ENCODE assay signal across 25 mouse cellular contexts in genomic region chr5:73353978-73354377, GRCm38 (mm10). TPM values are rescaled to one million over a fixed set of nuclear protein-coding genes. Genes with fewer than 3 reads are reported as not detected.
DNase-seq lines count a peak whose midpoint lies in the region; ATAC-seq lines count a peak whose summit lies in the region.
"Had no signal": no experiment of that assay in that cellular context is flagged by ENCODE, and none has a peak within 500 bp of the region (broad histone marks: within the 10 kb centered on the region; RNA-seq: fewer than 3 reads in every experiment).

No protein-coding gene starts in this region.

- 36% methylated on average over 3 of the region's 3 CpGs for whole genome bisulfite sequencing in liver, embryonic 11.5 days
- 27% methylated on average over 3 of the region's 3 CpGs for WGBS in liver, embryonic 13.5 days (ENCODE audit: insufficient replicate concordance)
- 50% methylated on average over 3 of the region's 3 CpGs for WGBS in neural tube, embryonic 14.5 days
- 68% methylated on average over 3 of the region's 3 CpGs for WGBS in forebrain, embryonic 13.5 days

- no peak overlapping the region for H3K9ac ChIP-seq in liver, embryonic 11.5 days (ENCODE audit: low read depth, low read length)
- no peak overlapping the region for H3K9ac ChIP-seq in liver, embryonic 13.5 days
- H3K9ac ChIP-seq in neural tube, embryonic 14.5 days (replicated peaks; ENCODE audit: low read depth, low read length) = no peak overlapping the region
- H3K9ac ChIP-seq in forebrain, embryonic 13.5 days = no peak overlapping the region
- H3K9ac ChIP-seq: embryonic facial prominence, embryonic 15.5 days; neural tube, embryonic 13.5 days; stomach, embryonic 15.5 days had no signal

- peaks cover 19% of the 10 kb centered on the region for H3K4me1 ChIP-seq in liver, embryonic 11.5 days (replicated peaks; ENCODE audit: control insufficient read depth, insufficient read depth, low read length)
- peaks cover 57% of the 10 kb centered on the region for H3K4me1 ChIP-seq in liver, embryonic 13.5 days (replicated peaks)
- H3K4me1 ChIP-seq in neural tube, embryonic 14.5 days (ENCODE audit: control insufficient read depth, insufficient read depth, low read length) = 0 out of 2 replicates have a peak, but pooled peaks cover 6% of the 10 kb centered on the region
- H3K4me1 ChIP-seq in forebrain, embryonic 13.5 days = peaks cover 7% of the 10 kb centered on the region
- H3K4me1 ChIP-seq: embryonic facial prominence, embryonic 15.5 days; stomach, embryonic 15.5 days had no signal

- H3K9me3 ChIP-seq in liver, embryonic 11.5 days (ENCODE audit: control insufficient read depth, low read length) = no peaks in the 10 kb centered on the region
- no peaks in the 10 kb centered on the region for H3K9me3 ChIP-seq in liver, embryonic 13.5 days (replicated peaks)
- no peaks in the 10 kb centered on the region for H3K9me3 ChIP-seq in neural tube, embryonic 14.5 days (ENCODE audit: control insufficient read depth, low read length)
- H3K9me3 ChIP-seq in forebrain, embryonic 13.5 days (replicated peaks) = no peaks in the 10 kb centered on the region
- H3K9me3 ChIP-seq: embryonic facial prominence, embryonic 15.5 days; heart, embryonic 13.5 days; midbrain, embryonic 10.5 days; neural tube, embryonic 13.5 days; stomach, embryonic 15.5 days had no signal

- H3K27me3 ChIP-seq in liver, embryonic 11.5 days (replicated peaks; ENCODE audit: control insufficient read depth, insufficient read depth, low read length) = no peaks in the 10 kb centered on the region
- H3K27me3 ChIP-seq in liver, embryonic 13.5 days = peaks cover 17% of the 10 kb centered on the region
- no peaks in the 10 kb centered on the region for H3K27me3 ChIP-seq in neural tube, embryonic 14.5 days (ENCODE audit: control insufficient read depth, insufficient read depth, low read length)
- H3K27me3 ChIP-seq in forebrain, embryonic 13.5 days = no peaks in the 10 kb centered on the region
- H3K27me3 ChIP-seq: embryonic facial prominence, embryonic 15.5 days; neural tube, embryonic 13.5 days; stomach, embryonic 15.5 days had no signal

- no peaks in the 10 kb centered on the region for H3K36me3 ChIP-seq in liver, embryonic 11.5 days (ENCODE audit: control insufficient read depth, insufficient read depth, low read length)
- H3K36me3 ChIP-seq in liver, embryonic 13.5 days = no peaks in the 10 kb centered on the region
- H3K36me3 ChIP-seq in neural tube, embryonic 14.5 days (ENCODE audit: control insufficient read depth, insufficient read depth, low read length) = no peaks in the 10 kb centered on the region
- H3K36me3 ChIP-seq in forebrain, embryonic 13.5 days (ENCODE audit: poor library complexity, severe bottlenecking) = no peaks in the 10 kb centered on the region
- H3K36me3 ChIP-seq: embryonic facial prominence, embryonic 15.5 days; heart, embryonic 13.5 days; midbrain, embryonic 10.5 days; neural tube, embryonic 13.5 days; stomach, embryonic 15.5 days had no signal

- ATAC-seq in liver, embryonic 11.5 days (replicated peaks; ENCODE audit: low FRiP score) = peak; percentile 59
- 0 out of 2 replicates have a peak, but pooled peaks have one; percentile 8 for ATAC-seq in erythroblast, adult 5-6 weeks (replicated peaks; ENCODE audit: low FRiP score, poor library complexity, severe bottlenecking)
- ATAC-seq in liver, embryonic 13.5 days (ENCODE audit: low read depth) = peak; percentile 55
- peak; percentile 42; the same call in 1 of the 2 replicates for ATAC-seq in neural tube, embryonic 14.5 days (ENCODE audit: low read depth)
- no peak for ATAC-seq in forebrain, embryonic 13.5 days
- ATAC-seq: hindbrain, postnatal 0 days had no signal

- no peak overlapping the region for H3K4me2 ChIP-seq in liver, embryonic 11.5 days
- H3K4me2 ChIP-seq in liver, embryonic 13.5 days = peak overlapping the region; percentile 28
- no peak overlapping the region for H3K4me2 ChIP-seq in neural tube, embryonic 14.5 days (ENCODE audit: low read depth, low read length)
- no peak overlapping the region for H3K4me2 ChIP-seq in forebrain, embryonic 13.5 days
- H3K4me2 ChIP-seq: embryonic facial prominence, embryonic 15.5 days; heart, embryonic 13.5 days; neural tube, embryonic 13.5 days; stomach, embryonic 15.5 days had no signal

- H3K4me3 ChIP-seq in liver, embryonic 11.5 days (ENCODE audit: low read depth, low read length) = no peak overlapping the region
- no peak overlapping the region for H3K4me3 ChIP-seq in liver, embryonic 13.5 days (replicated peaks)
- H3K4me3 ChIP-seq in neural tube, embryonic 14.5 days (ENCODE audit: low read depth, low read length) = no peak overlapping the region
- H3K4me3 ChIP-seq in forebrain, embryonic 13.5 days = no peak overlapping the region
- H3K4me3 ChIP-seq: embryonic facial prominence, embryonic 15.5 days; heart, embryonic 13.5 days; midbrain, embryonic 10.5 days; neural tube, embryonic 13.5 days; stomach, embryonic 15.5 days had no signal

- H3K27ac ChIP-seq in liver, embryonic 11.5 days (ENCODE audit: low read depth, low read length) = no peak overlapping the region
- peak overlapping the region; percentile 76 for H3K27ac ChIP-seq in liver, embryonic 13.5 days
- H3K27ac ChIP-seq in neural tube, embryonic 14.5 days (ENCODE audit: low read depth, low read length) = no peak overlapping the region
- H3K27ac ChIP-seq in forebrain, embryonic 13.5 days = no peak overlapping the region
- H3K27ac ChIP-seq: embryonic facial prominence, embryonic 15.5 days; heart, embryonic 13.5 days; hindbrain, postnatal 0 days; stomach, embryonic 15.5 days had no signal

- intact Hi-C loops in left cerebral cortex, postnatal 25 days (cut with DNase I) = no loop called here

- DNase-seq in liver, embryonic 11.5 days (ENCODE audit: low spot score) = no peak
- DNase-seq in liver = no peak
- no peak for DNase-seq in liver, embryonic 13.5 days
- DNase-seq in adrenal gland, postnatal 14 days = no peak
- no peak for DNase-seq in left cerebral cortex, postnatal 25 days (ENCODE audit: low spot score in 2 of 2)
- DNase-seq: adrenal gland, postnatal 10 days; B cell, adult 2 months; cerebellum, adult 11 months; gastrocnemius, postnatal 10 days; heart, adult 11 months; kidney, adult 8-10 months; kidney, postnatal 14 days; lung, adult 18-20 months had no signal

RNA-seq across cellular contexts. Expression of gene Ociad2, which starts 13.2 kb away (rescaled TPM):
- polyA plus RNA-seq in liver, embryonic 11.5 days (2014; fragmentation: Nextera tagmentation; extraction: Ambion mirVana) = 5.1 and 7.0 TPM in 2 replicates
- not detected in 2 replicates for total RNA-seq in erythroblast, adult 5-6 weeks (2015; ENCODE audit: low replicate concordance)
- not detected in 2 replicates for total RNA-seq in erythroblast, adult 5-6 weeks (2017; ENCODE audit: low replicate concordance)
- 5.3 and 6.0 TPM in 2 replicates for polyA plus RNA-seq in liver, embryonic 13.5 days (2015; fragmentation: Nextera tagmentation; extraction: Ambion mirVana)
- polyA plus RNA-seq in neural tube, embryonic 14.5 days (2014; fragmentation: Nextera tagmentation; extraction: Ambion mirVana) = 22.0 and 22.5 TPM in 2 replicates
- 12.6 and 20.6 TPM in 2 replicates for total RNA-seq in adrenal gland, postnatal 14 days (2021)
- 13.5 and 16.7 TPM in 2 replicates for polyA plus RNA-seq in forebrain, embryonic 13.5 days (2015; fragmentation: Nextera tagmentation; extraction: Ambion mirVana)
- total RNA-seq in left cerebral cortex, postnatal 25 days (2021) = 100 to 1,000 TPM; 122 to 128 TPM
- total RNA-seq: monocyte, adult 5-6 weeks had no signal

RNA-seq across cellular contexts. Expression of gene Cwh43, which starts 51.9 kb away (rescaled TPM):
- not detected in 2 replicates for polyA plus RNA-seq in liver, embryonic 11.5 days (2014; fragmentation: Nextera tagmentation; extraction: Ambion mirVana)
- not detected in 2 replicates for total RNA-seq in erythroblast, adult 5-6 weeks (2015; ENCODE audit: low replicate concordance)
- total RNA-seq in erythroblast, adult 5-6 weeks (2017; ENCODE audit: low replicate concordance) = not detected in 2 replicates
- not detected in 2 replicates for polyA plus RNA-seq in liver, embryonic 13.5 days (2015; fragmentation: Nextera tagmentation; extraction: Ambion mirVana)
- polyA plus RNA-seq in neural tube, embryonic 14.5 days (2014; fragmentation: Nextera tagmentation; extraction: Ambion mirVana) = 0.55 and 0.88 TPM in 2 replicates
- not detected in 2 replicates for total RNA-seq in adrenal gland, postnatal 14 days (2021)
- 0.09 and 0.30 TPM in 2 replicates for polyA plus RNA-seq in forebrain, embryonic 13.5 days (2015; fragmentation: Nextera tagmentation; extraction: Ambion mirVana)
- 1 to 10 TPM; 1.9 to 2.2 TPM for total RNA-seq in left cerebral cortex, postnatal 25 days (2021)
- total RNA-seq: adrenal gland, postnatal 10 days; gastrocnemius, postnatal 10 days; heart, postnatal 25 days; monocyte, adult 5-6 weeks had no signal
- polyA plus RNA-seq: forebrain, embryonic 11.5 days; heart, embryonic 13.5 days; midbrain, embryonic 10.5 days had no signal
